Mouse (Mus musculus) embryonic fibroblast, embryonic 13.5 days (primary cell): ENCODE data around the gene Cdt1.

Experiments used
- CTCF ChIP-seq: IDR thresholded peaks from 2 replicates; pipeline ENCODE4 v1.5.1; 2011; ENCODE audit warnings: mild to moderate bottlenecking, control low read depth, low read length, moderate library complexity, borderline replicate concordance; ENCODE audit not compliant: insufficient read depth
- POLR2A ChIP-seq: IDR thresholded peaks from 2 replicates; pipeline ENCODE4 v1.6.1; 2011; ENCODE audit warnings: low read depth, mild to moderate bottlenecking, control low read depth, low read length, moderate library complexity

GRCm38 (mm10) chr8:122538310-122539076 is 29.3 kb upstream of the Cdt1 start:
- TF ChIP-seq POLR2A (no peak), CTCF (no peak)
